Mouse (Mus musculus): ENCODE measurements around the gene Taf1d.

DNA sequence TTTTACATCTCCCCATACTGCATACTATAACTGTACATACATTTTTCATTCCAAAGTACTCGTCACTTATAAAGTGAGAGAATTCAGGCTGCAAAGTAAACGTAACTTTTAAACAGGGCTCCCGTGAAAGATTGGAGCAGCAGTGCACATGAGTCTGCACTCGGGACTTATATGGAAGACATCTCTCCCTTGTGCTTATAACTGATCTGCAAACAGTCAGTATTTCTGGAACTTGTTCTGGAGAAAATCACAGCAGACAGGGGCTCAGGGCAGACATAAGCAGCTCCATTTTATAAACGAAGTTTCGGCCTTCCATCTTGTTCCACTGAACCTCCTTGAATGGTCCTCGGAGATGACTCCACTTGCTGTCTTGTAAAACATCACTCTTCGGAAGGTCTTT is 44.0 kb upstream of the Taf1d start:
- TF ChIP-seq CTCF (IDR thresholded peaks at IDR 0.05; ENCODE audit: insufficient read depth, low read length) (no peak), POLR2A (IDR thresholded peaks at IDR 0.05; ENCODE audit: borderline replicate concordance, extremely low read depth, low read depth, low read length) (no peak)
